9 mouse cellular contexts compared by ENCODE assay signal in genomic region chr10:70717464-70717863, GRCm38 (mm10).
A peak's percentile ranks its signal among the peaks of the same experiment; 100 is the strongest.
DNase-seq lines count a peak whose midpoint lies in the region; ATAC-seq and TF ChIP-seq lines count a peak whose summit lies in the region.
"Had no signal": no experiment of that assay in that cellular context is flagged by ENCODE, and none has a peak within 500 bp of the region (broad histone marks: within the 10 kb centered on the region; RNA-seq: fewer than 3 reads in every experiment).

No protein-coding gene starts in this region.

- no peaks in the 10 kb centered on the region for H3K4me1 ChIP-seq in heart, embryonic 10.5 days
- H3K4me1 ChIP-seq in midbrain, postnatal 0 days (ENCODE audit: insufficient read depth, low read length) = no peaks in the 10 kb centered on the region
- H3K4me1 ChIP-seq in thymus, adult 2 months (replicated peaks; ENCODE audit: control insufficient read depth, insufficient read depth, low read length) = no peaks in the 10 kb centered on the region

- no peaks in the 10 kb centered on the region for H3K36me3 ChIP-seq in heart, embryonic 10.5 days
- no peaks in the 10 kb centered on the region for H3K36me3 ChIP-seq in midbrain, postnatal 0 days (ENCODE audit: insufficient read depth, low read length)
- H3K36me3 ChIP-seq in thymus, adult 2 months (ENCODE audit: control insufficient read depth, insufficient read depth, low read length) = no peaks in the 10 kb centered on the region

- ATAC-seq in midbrain, postnatal 0 days (ENCODE audit: low FRiP score) = no peak

- no peaks in the 10 kb centered on the region for H3K27me3 ChIP-seq in heart, embryonic 10.5 days (ENCODE audit: insufficient read depth, poor library complexity, severe bottlenecking)
- no peaks in the 10 kb centered on the region for H3K27me3 ChIP-seq in midbrain, postnatal 0 days (ENCODE audit: insufficient read depth, low read length)
- no peaks in the 10 kb centered on the region for H3K27me3 ChIP-seq in thymus, adult 2 months (ENCODE audit: control insufficient read depth, insufficient read depth, low read length)

- H3K27ac ChIP-seq in layer of hippocampus, adult 2 months = peak overlapping the region; percentile 85; the same call in 1 of the 2 replicates
- H3K27ac ChIP-seq in heart, embryonic 10.5 days = 0 out of 2 replicates have a peak overlapping the region, but pooled peaks have one; percentile 16
- no peak overlapping the region for H3K27ac ChIP-seq in midbrain, postnatal 0 days (ENCODE audit: low read depth, low read length)
- H3K27ac ChIP-seq in thymus, adult 2 months (ENCODE audit: control insufficient read depth, insufficient read depth, low read length) = no peak overlapping the region
- H3K27ac ChIP-seq: macrophage had no signal

- no peak for TF ChIP-seq CTCF in layer of hippocampus, adult 2 months (conservative IDR thresholded peaks at IDR 0.05)
- TF ChIP-seq CTCF in midbrain, postnatal 0 days (IDR thresholded peaks at IDR 0.05) = no peak
- TF ChIP-seq CTCF in thymus, adult 2 months (IDR thresholded peaks at IDR 0.05; ENCODE audit: borderline replicate concordance, control insufficient read depth, extremely low read depth, insufficient read depth, low read length, poor library complexity) = no peak

- H3K9me3 ChIP-seq in heart, embryonic 10.5 days = no peaks in the 10 kb centered on the region
- H3K9me3 ChIP-seq in midbrain, postnatal 0 days (ENCODE audit: low read length) = no peaks in the 10 kb centered on the region

- 14% methylated on average over 3 of the region's 8 CpGs for WGBS in heart, embryonic 10.5 days
- WGBS in midbrain, postnatal 0 days = 11% methylated on average over 2 of the region's 8 CpGs
- 30% methylated on average over 6 of the region's 8 CpGs for WGBS in thymus, adult 2 months

- no peak for TF ChIP-seq POLR2A in thymus, adult 2 months (IDR thresholded peaks at IDR 0.05; ENCODE audit: control insufficient read depth, extremely low read depth, insufficient read depth, low read length, poor library complexity)

- no peak overlapping the region for H3K4me3 ChIP-seq in layer of hippocampus, adult 2 months
- H3K4me3 ChIP-seq in heart, embryonic 10.5 days = no peak overlapping the region
- H3K4me3 ChIP-seq in midbrain, postnatal 0 days (ENCODE audit: low read depth, low read length) = no peak overlapping the region
- no peak overlapping the region for H3K4me3 ChIP-seq in thymus, adult 2 months (ENCODE audit: control insufficient read depth, insufficient read depth, low read length)

- H3K9ac ChIP-seq in midbrain, postnatal 0 days (replicated peaks; ENCODE audit: low read length, poor library complexity, severe bottlenecking) = no peak overlapping the region

- peak overlapping the region; percentile 18; the same call in 1 of the 2 replicates for H3K4me2 ChIP-seq in midbrain, postnatal 0 days (ENCODE audit: low read depth, low read length, poor library complexity, severe bottlenecking)

- no peak for DNase-seq in layer of hippocampus, adult 2 months (ENCODE audit: low spot score in 2 of 2)
- no peak for DNase-seq in layer of hippocampus, adult 8-10 months (ENCODE audit: low spot score in 2 of 2)
- peak; percentile 63 for DNase-seq in cerebellum, adult 9-10 months
- DNase-seq in heart, embryonic 10.5 days (ENCODE audit: low spot score) = no peak
- DNase-seq in midbrain, postnatal 0 days (ENCODE audit: low spot score) = peak; percentile 58
- DNase-seq in thymus, adult 2 months = no peak
- no peak for DNase-seq in left cerebral cortex, adult 11 months (ENCODE audit: low spot score)
- DNase-seq in spleen, adult 12 weeks (ENCODE audit: low spot score) = no peak

Comparison
In these comparisons a context has a peak if more than half of its experiments do, and no peak if none do; other contexts are left out.
1. DNase-seq: peak in cerebellum, adult 9-10 months (single experiment) and midbrain, postnatal 0 days (single experiment); none in layer of hippocampus, adult 2 months (0 of 2), layer of hippocampus, adult 8-10 months (0 of 2), heart, embryonic 10.5 days (single experiment), thymus, adult 2 months (single experiment), left cerebral cortex, adult 11 months (single experiment) and spleen, adult 12 weeks (single experiment).
2. H3K27ac ChIP-seq: peak in layer of hippocampus, adult 2 months (single experiment) and heart, embryonic 10.5 days (single experiment); none in midbrain, postnatal 0 days (single experiment) and thymus, adult 2 months (single experiment).